Mouse (Mus musculus): ENCODE results near the gene Mturn.
A peak's percentile ranks its signal among the peaks of the same experiment; 100 is the strongest.

The Mturn gene

DNA sequence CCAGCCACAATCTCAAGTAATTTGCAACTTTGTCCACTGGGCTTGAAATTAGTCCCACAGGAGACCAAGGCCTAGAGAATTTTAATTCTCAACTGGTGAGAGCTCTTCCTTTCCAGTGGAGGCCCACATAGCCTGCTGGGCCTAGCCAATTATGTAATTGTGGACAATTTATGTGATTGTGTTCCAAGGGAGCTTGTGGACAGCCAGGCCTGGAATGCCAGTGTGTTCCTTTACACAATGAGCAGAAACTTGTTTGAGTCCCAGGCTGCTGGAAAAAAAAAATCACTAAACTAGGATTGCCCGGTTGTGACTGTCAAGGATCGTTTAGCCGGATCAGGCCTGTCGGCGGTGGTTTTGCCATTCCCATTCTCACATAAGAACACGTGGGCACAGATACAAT lies 11.9 kb downstream of the Mturn start:
- no peak for DNase-seq (ENCODE audit: extremely low read depth, low read depth)

DNA sequence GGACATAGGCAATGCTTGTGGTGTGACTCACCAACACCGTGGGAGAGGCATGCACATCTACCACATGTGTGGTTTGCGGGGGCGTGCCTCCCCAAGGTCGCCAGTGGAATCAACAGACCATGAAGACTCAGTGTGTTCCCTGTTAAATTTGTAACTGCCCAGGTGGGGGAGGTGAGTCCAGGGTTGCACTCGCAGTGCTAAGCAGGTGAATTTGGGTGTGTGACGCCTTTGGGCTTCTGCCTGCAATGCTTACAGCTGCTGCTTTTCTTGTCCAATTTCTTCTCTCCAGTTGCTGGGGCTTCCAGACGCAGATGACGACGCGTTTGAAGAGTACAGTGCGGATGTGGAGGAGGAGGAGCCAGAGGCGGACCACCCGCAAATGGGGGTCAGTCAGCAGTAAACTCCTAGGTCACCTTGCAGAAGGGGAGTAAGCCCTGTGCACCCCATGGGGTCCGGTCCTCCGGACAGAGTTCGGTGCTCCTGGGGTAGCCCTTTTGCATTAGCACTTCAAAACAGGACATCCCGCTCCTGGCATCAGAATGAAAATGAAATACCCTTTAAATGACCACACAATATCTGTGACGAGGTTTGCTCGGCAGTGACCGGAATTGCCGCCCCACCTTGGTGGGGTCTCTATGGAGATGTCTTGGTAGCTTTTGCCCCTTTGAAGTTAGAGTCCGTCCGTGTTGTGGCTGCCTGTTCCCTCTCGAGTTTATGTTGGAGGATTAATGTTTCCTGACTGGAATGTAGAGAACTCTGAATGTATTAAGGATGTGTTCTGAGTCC lies 17.5 kb downstream of the Mturn start:
- no peak for DNase-seq (ENCODE audit: extremely low read depth, low read depth)

DNA sequence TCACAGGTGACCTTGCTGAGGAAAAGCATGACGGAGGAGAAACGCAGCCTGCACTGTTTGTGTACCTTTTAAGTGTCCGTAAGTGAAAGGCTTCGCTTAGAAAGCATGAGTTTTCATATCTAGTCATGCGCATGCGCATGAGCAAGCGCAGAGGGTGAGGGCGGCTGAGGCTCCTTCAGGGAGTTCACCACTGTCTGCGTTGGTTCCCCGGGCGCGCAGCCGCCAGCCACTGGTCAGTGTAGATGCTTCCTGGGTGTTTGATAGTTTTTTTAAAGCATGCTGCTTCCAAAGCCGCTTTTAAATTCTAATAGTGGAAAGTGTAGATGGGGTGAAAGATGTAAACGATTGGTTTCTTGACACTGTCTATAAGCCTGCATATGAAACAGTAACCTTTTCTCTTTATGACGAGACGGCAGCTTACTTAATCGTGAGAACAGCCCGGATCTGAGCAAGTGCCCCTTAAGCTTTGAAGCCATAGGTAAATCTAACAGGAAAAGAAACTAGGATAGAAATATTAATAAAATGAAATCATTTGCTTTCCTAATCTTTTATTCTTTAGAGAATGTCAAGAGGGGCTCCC lies 18.1 kb downstream of the Mturn start:
- DNase-seq (ENCODE audit: extremely low read depth, low read depth), result no peak

DNA sequence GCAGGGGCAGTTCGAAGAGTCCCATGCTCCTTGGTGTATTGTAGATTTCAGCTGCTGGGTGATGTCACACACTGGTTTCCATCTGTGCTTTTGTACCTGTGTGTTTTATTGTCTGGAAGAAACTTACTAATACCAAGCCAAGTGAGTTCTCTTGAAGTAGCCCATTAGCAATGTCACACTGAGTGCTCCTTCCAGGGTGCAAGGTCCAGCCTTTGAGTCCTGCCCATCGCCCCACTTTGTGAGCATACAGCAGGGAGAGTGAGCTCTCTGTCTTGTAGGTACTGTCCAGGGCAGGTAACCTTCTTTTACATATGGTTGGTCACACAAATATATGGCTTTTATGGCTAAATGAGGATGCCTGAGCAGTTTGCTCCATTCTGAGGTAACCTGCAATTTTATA lies 19.1 kb downstream of the Mturn start:
- DNase-seq (ENCODE audit: extremely low read depth, low read depth), result no peak

DNA sequence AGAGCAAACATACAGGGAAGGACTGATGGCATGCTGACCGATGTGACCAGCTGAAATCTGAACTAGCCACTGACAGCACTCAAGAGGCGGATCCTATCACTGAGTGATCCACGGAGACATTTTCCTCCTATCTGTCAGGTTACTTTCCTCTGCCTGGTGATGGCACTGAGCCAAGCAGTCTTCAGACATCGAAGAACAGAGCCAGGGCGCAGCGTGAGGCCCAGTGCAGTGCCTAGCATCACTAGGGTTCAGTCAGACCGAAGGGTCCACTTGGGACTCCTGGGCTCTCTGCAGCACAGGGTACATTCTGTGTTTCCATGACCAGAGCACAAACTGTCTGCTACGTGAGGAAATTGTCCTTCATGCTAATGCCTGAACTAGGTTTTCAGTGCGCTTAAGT lies 20.5 kb downstream of the Mturn start:
- DNase-seq (ENCODE audit: extremely low read depth, low read depth), result no peak

DNA sequence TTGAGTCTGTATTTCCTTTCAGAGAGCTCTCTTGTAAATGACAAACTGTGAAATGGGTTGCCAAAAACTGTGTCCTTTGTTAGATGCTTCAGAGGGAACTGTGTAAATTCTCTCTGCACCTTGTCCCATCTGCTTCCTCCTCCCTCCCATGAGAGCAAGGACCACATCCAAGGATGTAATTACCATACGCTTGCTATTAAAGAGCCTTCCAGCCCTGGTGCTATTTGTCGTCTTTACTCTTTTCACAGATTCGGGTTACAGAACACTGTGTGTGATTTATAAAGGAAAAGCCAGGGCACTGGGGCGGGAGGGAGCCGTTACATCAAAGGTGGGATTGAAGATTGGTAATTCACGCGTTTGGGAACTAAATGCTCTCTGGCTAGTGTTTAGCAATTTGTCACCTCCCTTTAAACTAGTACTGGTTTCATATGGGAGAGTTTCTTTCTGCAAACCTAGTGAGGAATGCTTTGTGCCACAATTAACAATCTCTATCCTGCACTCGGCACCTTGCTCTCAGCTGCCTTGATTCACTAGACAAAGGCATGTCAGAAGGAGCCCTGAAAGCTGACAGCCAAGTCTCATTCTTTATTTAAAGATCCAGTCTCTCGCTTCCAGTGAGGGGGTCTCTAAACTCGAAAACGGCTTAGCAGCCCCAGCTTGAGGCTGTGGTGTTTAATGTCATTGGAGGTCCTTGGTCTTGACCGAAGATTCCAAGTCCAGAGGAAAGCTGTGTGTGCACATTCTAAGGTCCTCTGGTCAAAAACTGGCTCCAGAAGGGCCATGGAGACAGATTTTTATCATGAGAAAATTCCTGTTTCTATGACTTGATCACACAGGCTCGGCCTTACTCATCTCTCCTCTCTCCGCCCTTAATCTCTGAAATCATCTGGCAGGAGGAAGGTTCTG lies 22.5 kb downstream of the Mturn start:
- no peak for DNase-seq (ENCODE audit: extremely low read depth, low read depth)

DNA sequence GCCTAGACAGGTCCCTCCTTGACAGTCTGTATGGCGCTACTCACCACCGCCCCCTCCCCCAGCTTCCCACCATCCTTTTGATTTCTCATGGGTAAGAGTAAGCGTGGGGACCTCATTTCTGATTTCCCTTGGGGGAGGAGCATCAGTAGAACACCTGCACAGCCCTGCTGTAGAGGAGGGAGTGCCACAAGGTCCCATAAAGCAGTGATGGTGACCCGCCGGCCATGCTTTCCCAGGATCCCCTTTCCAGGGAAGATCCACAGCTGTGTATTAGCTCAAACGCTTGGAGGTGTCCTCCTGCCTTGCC lies 23.1 kb downstream of the Mturn start:
- DNase-seq (ENCODE audit: extremely low read depth, low read depth), result no peak

DNA sequence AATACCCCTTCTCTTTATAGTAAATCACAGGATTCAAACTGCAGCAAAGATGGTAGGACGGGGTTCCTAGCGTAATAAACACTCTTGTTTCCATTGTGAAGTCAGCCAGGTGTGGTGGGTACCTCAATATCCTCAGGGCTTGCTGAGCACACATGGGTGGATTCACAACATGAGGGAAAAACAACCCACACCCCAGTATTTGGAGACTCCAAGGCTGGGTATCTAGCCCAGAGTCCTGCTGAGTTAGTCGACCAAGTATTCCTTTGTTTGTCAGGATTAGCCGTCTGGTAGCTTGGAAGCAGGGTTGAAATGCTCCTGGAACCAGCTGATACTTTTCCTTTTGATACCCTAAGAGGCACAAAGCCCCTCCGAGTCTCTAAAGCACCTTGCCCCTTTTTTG lies 23.4 kb downstream of the Mturn start:
- no peak for DNase-seq (ENCODE audit: extremely low read depth, low read depth)

DNA sequence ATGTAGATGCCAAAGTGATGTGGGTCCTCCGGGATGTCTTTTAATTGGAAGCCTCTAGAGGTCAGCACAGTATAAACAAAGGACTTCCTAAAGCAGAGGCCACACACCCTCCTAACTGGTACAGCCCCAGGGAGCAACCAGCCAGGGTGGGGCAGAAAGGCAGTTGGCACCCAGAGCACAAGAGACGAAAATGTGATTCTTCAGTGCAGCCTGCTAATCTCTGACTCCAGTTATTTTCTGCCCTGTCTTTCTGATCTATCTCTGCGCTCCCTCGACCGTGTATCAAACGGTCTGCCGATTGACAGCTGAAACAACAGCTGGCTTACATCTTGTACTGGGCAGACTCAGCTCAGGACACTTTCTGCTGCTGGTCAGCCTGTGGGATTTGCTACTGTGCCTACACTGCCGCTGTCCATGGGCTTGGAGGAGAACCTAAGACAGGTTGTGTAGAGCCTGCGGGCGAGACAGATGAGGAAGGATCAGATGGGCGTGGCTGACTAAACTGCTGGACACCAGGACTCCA lies 24.0 kb downstream of the Mturn start:
- DNase-seq (ENCODE audit: extremely low read depth, low read depth), result peak; percentile 48

DNA sequence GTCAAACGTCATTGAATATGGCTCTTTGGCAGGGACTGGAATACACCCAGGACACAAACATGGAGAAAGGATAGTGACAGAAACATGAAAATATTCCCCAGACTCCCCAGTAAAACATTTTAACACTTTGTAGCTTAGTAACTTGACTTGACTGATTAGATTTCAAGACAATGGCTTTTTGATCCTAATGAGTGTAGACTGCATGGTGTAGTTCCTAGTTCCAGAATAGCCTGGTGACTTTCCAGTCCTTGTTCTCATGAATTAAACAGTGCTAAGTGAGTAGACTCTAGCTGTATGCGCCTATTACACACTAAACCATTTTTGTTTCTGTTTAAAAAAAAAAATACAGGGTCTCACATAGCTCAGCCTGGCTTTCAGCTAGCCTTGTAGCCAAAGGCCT lies 24.7 kb downstream of the Mturn start:
- no peak for DNase-seq (ENCODE audit: extremely low read depth, low read depth)

DNA sequence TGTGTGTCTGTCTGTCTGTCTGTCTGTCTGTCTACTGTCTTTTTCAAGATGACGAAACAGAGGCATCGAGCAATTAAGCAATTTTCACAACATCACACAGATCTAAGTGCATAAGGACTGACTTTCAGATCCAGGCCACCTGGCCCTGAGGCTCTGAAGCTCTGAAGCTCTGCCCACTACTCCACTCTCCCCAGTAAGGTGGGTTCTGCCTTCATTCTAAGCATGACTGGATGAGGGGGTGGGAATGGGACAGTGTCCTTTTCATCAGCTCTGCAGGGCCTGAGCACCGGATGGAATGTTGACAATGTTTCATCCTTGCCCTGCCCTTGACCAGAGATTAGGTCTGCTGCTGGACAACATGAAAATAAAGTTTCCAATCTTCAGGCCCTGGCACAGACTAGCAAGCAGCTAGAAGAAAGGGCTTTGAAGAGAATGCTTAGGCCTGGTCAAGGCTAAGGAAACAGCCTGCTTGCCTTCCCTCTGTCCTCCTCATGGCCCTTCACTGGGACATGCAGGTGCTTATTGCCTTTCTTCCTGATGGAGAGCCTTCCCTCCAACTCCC lies 25.3 kb downstream of the Mturn start:
- no peak for DNase-seq (ENCODE audit: extremely low read depth, low read depth)

DNA sequence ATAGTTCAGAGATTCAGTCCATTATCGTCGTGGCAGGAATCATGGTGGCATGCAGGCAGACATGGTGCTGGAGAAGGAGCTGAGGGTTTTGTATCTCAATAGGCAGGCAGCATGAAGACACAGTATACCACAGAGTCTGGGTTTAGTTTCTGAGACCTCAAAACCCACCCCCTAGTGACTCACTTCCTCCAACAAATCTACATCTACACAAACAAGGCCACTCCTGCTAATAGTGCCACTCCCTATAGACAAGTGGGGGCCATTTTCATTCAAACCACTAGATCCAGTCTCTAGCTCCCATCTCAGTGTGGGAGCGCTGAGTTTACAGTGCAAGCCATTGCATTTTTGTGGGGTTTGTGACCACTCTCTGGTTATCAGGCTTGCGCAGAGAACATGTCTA lies 27.2 kb downstream of the Mturn start:
- DNase-seq (ENCODE audit: extremely low read depth, low read depth), result no peak

DNA sequence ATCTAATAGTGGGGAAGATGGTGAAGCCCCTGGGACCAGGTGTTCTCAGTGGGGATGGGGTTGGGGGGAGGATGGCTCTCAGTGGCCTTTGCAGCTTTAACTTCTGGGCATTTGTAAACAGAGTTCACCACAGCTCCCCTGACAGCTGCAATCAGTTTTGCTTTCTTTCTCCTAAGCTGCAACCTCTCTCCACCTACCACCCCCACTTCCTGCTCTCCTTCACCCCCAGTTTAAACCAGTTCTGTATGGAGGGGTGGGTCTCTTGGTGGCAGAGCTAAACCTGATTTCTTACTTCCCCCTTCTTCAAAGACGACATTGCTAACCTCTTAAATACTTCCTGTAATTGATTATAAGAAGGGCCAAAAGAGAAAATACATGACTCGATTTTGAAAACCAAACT lies 34.3 kb downstream of the Mturn start:
- DNase-seq (ENCODE audit: extremely low read depth, low read depth), result no peak

DNA sequence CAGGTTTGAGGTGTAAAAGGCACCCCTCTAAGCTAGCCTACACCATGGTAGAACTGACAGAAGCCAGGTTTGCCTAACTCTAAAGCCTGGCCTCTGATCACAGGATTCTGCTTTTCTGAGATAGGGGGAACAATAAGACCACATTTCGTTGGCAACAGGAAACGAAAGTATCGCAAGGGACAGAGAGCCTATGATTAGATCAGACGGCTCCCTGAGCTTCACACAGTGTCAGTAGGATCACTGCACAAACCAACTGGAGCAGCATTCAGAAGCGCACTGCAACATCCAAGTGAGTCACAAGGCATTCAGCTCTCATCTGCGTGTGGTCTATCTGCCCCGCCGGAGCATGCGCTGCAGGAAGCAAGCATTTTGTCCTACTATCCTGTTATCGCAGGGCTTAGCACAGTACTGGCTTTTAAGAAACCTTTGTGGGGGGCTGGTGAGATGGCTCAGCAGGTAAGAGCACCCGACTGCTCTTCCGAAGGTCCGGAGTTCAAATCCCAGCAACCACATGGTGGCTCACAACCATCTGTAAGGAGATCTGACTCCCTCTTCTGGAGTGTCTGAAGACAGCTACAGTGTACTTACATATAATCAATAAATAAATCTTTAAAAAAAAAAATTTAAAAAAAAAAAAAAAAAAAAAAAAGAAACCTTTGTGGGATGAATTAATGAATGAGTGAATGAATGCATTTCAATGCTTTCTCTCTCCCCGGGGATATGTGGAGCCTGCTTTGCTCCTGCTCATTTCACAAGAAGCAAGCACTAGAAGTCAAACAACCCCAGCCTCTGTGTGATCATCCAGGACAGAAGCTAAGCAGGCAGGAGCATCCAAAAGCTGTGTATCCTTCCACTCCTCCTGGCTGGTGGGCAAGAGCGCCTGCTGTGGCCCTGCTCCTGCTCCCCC lies 37.6 kb downstream of the Mturn start:
- peak; percentile 92 for DNase-seq (ENCODE audit: extremely low read depth, low read depth)

DNA sequence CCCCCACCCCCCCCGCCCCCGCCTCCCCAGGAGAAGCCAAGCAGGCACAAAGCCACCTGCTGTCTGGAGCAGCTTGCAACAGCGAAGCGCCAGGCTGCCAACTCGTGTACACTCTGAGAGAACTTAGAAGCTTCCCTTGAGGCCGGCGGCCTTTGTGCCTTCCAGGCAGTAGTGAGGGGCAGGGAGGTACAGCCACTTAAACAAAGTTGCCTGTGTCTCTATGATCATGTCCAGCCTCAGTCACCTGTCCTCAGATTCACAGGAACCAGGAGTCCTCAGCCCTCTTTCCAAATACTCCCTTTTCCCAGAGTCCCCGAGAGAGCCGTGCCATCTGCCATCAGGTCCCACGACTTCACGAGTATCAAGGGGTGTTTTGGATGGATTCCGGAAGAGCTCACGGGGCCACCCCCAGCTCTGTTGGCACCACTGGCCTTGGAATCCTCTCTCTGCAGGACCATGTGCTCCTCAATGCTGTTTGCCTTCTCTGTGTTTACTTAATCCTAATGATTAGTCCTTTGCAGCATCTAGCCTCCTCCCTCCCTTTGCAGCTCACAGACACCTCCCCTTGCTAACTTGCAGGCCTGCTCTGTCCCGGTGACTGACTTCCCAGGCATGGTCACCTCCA lies 38.4 kb downstream of the Mturn start:
- DNase-seq (ENCODE audit: extremely low read depth, low read depth), result no peak

DNA sequence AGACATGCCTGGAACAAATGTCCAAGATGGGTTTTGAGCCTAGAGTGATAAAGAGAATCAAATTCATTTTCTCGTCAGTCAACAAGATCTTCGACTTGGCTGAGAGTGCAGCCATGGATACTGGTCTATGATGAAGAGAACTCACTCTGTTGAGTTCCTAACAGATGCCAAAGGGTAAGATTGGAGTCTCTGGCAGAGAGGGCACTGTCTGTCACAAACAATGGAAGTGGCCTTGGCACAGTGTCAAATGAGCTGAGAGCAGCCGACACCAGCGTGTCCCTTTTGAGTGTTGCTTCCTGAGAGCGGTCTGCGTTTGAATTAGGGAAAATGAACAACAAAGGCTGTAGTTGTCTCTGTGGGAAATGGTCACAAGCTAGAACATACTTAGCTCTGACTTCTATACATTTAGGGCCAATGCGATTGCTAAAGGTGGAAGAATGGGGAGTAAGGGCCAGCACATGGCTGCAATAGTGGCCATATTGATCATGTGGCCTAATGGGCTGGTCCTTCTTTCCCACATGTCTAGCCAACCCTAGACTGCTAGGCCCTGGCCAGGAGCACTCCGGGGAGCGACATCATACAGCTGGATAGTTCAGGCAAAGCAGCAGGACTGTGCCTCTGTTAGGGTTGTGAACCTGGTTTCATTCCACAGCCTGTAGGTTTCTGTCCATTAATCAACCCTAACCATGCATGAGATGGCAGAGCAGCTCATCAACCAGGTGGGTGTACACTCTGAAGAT lies 39.3 kb downstream of the Mturn start:
- no peak for DNase-seq (ENCODE audit: extremely low read depth, low read depth)

DNA sequence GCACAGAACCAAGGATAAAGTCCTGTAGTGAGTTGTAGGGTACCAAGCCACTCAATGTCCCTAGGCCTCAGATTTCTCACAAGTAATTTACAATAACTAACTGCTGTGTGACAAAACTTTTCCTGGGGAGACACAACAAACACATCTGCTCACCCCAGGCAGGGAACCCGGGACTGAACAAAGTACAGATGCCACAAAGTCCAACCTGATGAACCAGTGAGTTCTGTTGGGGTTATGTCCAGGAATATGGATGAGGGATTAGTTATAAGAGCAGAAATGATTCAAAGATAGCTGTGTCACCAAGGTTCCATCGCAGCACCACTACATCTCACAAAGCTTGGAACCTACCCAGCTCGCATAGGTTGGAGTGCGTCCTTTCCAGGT lies 39.8 kb downstream of the Mturn start:
- no peak for DNase-seq (ENCODE audit: extremely low read depth, low read depth)

DNA sequence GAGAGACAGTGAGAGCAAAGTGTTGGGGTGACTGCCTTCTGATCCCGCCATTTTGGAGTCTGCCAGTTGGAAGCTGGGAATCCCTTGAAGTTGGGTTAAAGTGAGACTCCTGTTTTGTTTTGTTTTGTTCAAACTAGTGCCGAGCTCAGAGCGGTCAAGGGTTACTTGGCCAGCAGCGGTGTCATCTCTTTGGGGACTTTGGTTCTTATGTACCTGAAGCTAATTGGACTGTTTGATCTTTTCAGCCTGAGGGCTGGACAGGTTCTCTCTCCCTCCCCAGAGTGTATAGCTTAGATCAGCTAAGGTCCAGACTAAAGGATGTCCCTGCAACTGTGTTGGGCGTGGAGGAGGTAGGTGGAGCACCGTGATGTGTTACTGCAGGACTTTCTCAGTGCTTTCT lies 44.9 kb downstream of the Mturn start:
- no peak for DNase-seq (ENCODE audit: extremely low read depth, low read depth)

DNA sequence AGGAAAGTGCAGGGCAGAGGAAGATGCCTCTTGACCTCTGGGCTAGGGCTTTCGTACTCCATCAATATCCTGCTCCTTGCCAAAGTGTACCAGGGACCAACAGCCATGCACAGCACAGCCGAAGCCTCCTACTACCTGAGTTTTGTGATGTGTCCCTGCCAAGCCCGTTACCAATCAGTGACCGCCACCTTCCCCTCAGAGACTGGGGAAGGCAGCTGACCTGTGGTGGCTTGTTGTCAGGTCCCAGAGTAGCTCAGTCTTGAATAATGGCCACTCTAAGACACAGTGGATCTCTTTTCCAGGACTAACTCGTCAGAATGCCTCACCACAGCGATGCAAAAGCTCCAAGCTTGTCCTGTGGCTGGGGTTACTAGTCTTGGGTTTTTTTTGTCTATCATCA lies 45.4 kb downstream of the Mturn start:
- DNase-seq (ENCODE audit: extremely low read depth, low read depth), result no peak

DNA sequence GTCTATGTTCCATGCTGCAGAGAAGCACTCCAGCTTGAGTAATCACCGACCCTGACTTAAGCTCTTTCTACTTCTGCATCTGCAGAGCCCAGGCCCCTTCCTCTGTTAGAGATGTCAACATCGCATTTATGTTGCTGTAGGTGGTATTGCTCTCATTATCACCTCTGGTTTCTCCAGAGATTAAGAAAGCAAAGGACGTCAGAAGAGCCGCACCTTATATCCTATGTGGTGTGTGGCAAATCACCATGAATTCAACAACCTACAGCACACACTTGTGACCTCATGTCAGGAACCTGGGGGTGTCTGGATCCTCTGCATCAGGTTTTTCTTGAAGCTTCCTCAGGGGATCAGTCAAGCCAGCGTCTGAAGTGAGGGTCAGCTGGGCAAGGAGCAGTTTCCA lies 46.0 kb downstream of the Mturn start:
- no peak for DNase-seq (ENCODE audit: extremely low read depth, low read depth)
